Mouse (Mus musculus): ENCODE data around the gene Zxdc. TPM values are rescaled to one million over a fixed set of nuclear protein-coding genes. Genes with fewer than 3 reads are reported as not detected.

Zxdc gene
- total RNA-seq, 2 experiments from 2014 or later, result 15.5 to 15.9 TPM

DNA sequence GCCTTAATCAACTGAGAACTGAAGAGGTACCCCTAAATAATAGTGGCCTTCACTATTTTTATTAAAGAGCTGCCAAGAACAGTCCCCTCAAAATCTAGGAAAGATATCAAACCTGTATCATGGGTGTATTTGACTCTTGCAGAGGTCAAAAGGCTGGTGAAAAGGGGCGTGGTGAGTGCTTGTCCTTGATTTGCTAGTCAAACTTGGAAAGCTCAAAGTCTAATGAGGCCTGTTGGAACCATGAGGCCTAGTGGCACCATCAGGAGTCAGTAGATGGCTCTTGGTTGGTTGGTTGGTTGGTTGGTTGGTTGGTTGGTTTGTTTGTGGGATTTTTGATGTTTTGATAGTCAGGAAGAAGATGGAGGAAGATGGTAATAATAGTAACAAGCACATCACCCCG lies 26.5 kb downstream of the Zxdc start:
- intact Hi-C loops (cut with DNase I), result no loop called here
- TF ChIP-seq CTCF (IDR thresholded peaks at IDR 0.05), result no peak
- DNase-seq, result no peak
- Histone ChIP-seq H3K27ac (no peak overlapping the region), H3K4me3 (no peak overlapping the region)

DNA sequence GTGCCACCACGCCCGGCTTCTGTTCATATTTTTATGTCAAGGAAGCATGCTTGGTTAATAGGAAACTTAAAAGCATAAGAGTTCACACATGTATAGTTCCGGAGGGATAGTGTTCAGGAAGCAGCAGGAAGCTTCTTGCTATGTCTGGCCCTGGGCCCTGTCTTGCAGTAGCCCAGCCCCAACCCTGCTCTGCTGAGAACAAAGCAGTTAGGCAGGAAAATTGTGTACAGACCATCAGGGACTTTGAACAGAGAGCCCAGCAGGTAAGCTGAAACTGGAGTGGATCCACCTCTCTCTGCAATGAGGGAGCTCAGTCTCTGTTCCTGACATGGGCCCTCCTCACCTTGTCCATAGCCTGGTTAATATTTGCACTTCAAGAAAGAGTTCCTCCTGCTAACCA lies 28.0 kb downstream of the Zxdc start:
- TF ChIP-seq CTCF (IDR thresholded peaks at IDR 0.05), result no peak
- no peak for DNase-seq
- H3K4me3 ChIP-seq, result no peak overlapping the region
- H3K27ac ChIP-seq, result no peak overlapping the region
- intact Hi-C loops (cut with DNase I), result no loop called here

DNA sequence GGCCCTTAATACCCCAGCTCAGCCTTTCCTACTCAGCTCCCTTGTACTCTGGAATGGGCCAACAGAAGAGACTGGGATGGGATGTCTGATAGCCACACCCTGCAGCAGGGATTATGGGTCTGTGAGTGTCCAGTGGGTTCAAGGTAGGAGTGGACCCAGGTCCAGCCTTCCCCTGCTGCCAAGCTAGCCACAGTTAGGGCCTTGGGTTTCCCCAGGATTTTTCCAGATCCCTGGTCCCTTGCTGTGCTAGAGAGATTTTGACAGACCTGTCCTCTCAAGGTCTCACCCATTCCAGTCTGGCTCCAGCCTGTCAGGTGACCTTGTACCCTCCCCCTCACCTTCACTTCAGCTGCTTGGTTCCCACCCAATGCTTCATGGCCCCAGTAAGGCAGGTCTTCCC lies 39.3 kb downstream of the Zxdc start:
- DNase-seq, result no peak
- 0 out of 2 replicates have a peak overlapping the region, but pooled peaks have one; percentile 48 for H3K27ac ChIP-seq
- no peak for TF ChIP-seq CTCF (IDR thresholded peaks at IDR 0.05)
- no peak overlapping the region for H3K4me3 ChIP-seq
- intact Hi-C loops (cut with DNase I), result no loop called here

DNA sequence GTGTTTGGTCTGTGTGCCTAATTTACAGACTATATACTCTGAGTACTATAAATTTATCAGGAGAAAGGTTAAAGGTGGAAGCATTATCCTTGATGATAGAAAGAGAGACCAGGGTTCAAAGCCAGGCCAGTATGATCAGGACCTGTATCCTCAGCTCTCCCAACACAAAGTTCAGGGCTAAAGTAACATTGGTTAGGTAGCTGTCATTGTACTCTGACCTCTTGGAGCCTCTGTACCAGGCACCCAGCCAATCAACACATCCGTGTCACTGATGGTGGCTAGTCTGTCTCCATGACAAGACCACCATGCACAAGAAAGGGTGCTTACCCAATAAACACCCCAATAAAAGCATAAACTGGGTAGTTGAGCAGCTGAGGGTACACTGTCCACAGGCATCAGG lies 41.7 kb downstream of the Zxdc start:
- DNase-seq, result no peak
- H3K27ac ChIP-seq, result no peak overlapping the region
- no peak overlapping the region for H3K4me3 ChIP-seq
- intact Hi-C loops (cut with DNase I), result no loop called here
- no peak for TF ChIP-seq CTCF (IDR thresholded peaks at IDR 0.05)

DNA sequence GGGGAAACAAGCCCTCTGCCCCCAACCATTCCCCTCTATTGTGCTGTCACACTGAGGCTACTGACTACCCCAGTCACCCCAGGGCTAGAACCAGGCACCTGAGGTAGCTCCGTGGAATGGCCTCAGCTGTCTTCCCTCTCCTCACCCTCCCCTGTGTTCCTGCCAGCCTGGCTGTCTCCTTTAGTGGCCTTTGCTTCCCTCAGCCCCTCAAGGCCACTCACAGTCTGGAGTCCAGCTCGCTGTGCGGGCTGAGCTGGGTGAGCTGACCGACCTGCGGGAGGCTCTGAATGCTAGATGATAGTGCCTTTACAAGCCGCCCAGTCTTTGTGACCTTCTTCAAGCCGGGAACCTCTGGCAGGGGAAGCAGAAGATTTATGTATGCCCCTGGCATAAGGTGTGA lies 42.6 kb downstream of the Zxdc start:
- no peak overlapping the region for H3K27ac ChIP-seq
- no peak overlapping the region for H3K4me3 ChIP-seq
- intact Hi-C loops (cut with DNase I), result no loop called here
- DNase-seq, result no peak
- TF ChIP-seq CTCF (IDR thresholded peaks at IDR 0.05), result no peak

DNA sequence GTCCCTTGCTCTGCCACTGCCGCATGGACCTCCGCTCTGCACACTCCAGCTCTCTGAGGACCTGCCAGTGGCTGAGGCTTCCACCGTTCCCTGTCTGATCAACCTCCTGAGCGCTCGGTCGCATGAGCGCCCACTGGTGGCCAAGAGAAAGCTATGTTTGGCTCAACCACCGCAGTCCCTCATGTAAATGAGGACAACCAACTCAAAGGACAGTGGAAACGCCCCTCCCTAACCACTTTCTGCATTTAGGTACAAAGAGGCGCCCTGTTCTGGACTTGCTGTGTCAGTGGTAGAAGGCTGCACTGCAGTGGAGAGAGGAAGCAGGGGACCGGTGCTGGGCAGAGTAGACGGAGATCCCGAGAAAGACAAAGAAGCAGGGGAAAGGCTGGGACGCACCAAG lies 53.3 kb downstream of the Zxdc start:
- TF ChIP-seq CTCF (IDR thresholded peaks at IDR 0.05), result peak; percentile 96
- intact Hi-C loops (cut with DNase I), result loop anchor here (10.0 kb wide), 1 partner anchor 748 kb away; no protein-coding TSS in a partner anchor
- peak; percentile 86 for DNase-seq
- Histone ChIP-seq H3K4me3 (peak overlapping the region; percentile 51), H3K27ac (peak overlapping the region; percentile 16; the same call in 1 of the 2 replicates)

DNA sequence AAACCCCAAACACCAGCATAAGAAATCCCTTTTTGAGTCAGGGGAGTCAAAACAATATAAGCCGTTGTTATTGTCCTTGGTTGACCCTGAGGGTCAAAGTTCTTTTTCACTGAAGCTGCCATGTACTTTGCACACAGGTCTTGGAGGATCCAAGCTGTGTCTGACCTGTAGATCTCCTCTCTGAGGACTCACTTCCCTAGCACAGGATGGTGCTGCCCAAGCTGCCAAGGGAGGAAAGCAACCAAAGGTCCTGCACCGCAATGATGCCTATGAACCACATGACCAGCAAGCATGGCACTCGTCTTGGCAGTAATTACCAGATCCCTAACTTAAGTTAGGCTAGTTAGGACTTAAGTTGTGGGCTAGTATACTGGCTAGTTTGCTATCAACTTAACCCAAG lies 56.1 kb downstream of the Zxdc start:
- no peak overlapping the region for H3K27ac ChIP-seq
- no peak for DNase-seq
- no peak for TF ChIP-seq CTCF (IDR thresholded peaks at IDR 0.05)
- intact Hi-C loops (cut with DNase I), result loop anchor here (5.0 to 10.0 kb wide), 3 partner anchors 43 to 751 kb away; no protein-coding TSS in a partner anchor
- H3K4me3 ChIP-seq, result no peak overlapping the region

DNA sequence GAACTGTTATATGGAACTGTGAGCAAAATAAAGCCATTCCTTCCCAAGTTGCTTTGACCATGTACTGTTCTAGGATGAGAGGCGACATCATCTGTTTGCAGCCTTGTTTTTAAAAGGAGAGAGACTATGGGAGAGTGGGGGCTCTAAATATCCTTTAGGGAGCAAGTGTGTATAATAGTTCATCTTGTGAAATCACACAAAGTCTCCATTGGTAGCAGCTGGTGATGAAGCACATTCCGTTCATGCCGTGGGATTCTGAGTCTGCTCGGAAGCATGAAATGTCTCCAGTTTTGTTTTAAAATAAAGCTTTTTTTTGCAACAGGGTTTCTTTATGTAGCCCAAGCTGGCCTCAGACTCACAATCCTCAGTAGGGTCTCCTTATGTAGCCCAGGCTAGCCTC lies 56.7 kb downstream of the Zxdc start:
- no peak overlapping the region for H3K27ac ChIP-seq
- TF ChIP-seq CTCF (IDR thresholded peaks at IDR 0.05), result no peak
- intact Hi-C loops (cut with DNase I), result loop anchor here (5.0 to 10.0 kb wide), 3 partner anchors 44 to 751 kb away; no protein-coding TSS in a partner anchor
- H3K4me3 ChIP-seq, result no peak overlapping the region
- DNase-seq, result no peak

DNA sequence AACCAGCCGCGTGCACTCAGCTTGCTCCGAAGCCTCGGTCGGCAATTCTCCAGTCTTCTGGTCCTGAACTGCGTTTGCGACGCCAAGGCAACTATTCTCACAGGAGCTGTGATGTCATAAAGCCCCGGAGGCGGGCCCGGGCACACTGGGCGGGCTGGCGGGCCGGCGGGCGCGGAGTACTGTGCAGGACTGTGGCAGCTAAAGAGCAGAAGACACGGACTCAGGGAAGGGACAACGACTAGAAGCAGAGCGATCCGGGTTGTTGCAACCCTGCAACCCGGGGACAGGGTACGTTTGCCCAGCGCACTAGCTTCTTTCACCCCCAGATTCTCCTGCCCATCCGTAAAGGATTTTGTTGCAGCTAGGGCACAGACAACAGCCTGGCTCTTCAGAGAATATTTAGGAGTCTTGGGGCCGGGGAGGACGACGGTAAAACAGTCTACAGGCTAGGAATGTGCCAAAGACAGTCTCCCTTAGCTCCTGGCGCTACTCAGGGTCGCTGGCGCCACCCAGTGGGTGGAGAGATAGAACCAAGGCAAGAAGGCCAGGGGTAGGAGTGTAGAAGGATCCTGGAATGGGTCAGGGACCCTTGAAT lies 59.2 kb downstream of the Zxdc start, which contains the start of gene Cfap100:
Gene Cfap100 (minus strand): TSS at position 418 of the 595 bp plus-strand sequence.
- DNase-seq, result peak; percentile 84
- Histone ChIP-seq H3K27ac (peak within 1 kb of the TSS; percentile 70), H3K4me3 (peak within 1 kb of the TSS; percentile 76)
- intact Hi-C loops (cut with DNase I), result loop anchor here (5.0 to 10.0 kb wide), 3 partner anchors 46 to 754 kb away; no protein-coding TSS in a partner anchor
- peak; percentile 78 for TF ChIP-seq CTCF (IDR thresholded peaks at IDR 0.05)

DNA sequence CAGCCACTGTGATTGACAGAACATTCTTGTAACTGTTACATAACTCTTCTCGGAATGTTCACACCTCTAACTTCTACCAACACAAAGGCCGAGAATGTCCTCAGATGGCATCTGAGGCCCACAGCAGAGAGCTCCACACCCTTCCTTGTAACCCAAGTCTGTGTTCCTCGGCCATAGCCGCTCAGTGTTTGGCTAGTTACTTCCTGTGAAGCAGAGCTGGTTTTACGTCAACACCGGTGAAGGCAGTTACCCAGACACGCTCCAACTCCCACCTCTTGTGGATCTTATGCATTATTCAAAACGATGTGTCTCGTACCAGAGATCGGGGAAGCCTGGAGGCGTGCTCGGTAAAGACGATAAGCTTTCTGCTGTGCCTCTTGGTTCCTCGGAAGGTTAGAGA lies 60.6 kb downstream of the Zxdc start:
- intact Hi-C loops (cut with DNase I), result loop anchor here (5.0 to 10.0 kb wide), 4 partner anchors 48 to 755 kb away; no protein-coding TSS in a partner anchor
- TF ChIP-seq CTCF (IDR thresholded peaks at IDR 0.05), result no peak
- H3K4me3 ChIP-seq, result no peak overlapping the region
- no peak overlapping the region for H3K27ac ChIP-seq
- DNase-seq, result no peak

DNA sequence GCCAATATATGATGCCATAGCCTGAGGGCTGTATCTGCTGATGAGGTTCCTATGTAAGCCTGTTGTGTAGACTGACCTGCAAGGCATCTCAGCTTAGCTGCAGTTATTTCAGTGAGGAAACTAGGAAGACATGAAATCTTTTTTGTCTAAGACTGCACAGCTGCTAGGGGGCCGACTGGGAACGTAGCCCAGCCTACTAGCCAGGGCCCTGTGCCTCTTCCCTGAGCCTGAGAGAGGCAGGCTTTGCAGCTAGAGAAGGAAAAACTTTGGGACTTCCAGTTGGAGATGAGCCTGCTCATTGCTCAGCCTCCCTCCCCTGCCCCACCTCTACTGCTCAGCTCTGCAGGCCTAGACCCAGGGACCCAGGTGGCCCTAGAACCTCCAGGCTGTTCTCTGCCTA lies 62.2 kb downstream of the Zxdc start:
- Histone ChIP-seq H3K27ac (no peak overlapping the region), H3K4me3 (no peak overlapping the region)
- no peak for TF ChIP-seq CTCF (IDR thresholded peaks at IDR 0.05)
- DNase-seq, result peak; percentile 53
- intact Hi-C loops (cut with DNase I), result loop anchor here (5.0 kb wide), 1 partner anchor 106 kb away; no protein-coding TSS in a partner anchor

DNA sequence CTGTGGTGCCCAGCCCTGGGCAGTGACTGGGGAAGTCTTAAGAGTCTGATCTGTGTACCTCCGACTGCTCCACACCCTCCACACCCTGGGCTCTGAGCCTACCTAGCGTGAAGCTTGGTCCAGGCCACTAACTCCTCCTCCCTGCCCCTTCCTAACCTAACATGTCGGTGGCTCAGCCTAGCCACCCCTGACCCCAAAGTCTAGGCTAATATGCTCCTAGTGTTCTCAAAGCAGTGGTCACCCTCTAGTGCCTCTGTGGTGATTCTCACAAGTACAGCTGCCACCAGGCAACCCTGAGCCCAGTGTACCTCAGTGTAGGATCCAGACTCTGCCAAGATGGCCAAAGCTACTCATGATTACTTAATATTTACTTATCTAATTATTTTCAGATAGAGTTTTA lies 65.4 kb downstream of the Zxdc start:
- intact Hi-C loops (cut with DNase I), result loop anchor here (5.0 kb wide), 1 partner anchor 103 kb away; no protein-coding TSS in a partner anchor
- no peak for DNase-seq
- no peak for TF ChIP-seq CTCF (IDR thresholded peaks at IDR 0.05)
- H3K4me3 ChIP-seq, result no peak overlapping the region
- H3K27ac ChIP-seq, result no peak overlapping the region

DNA sequence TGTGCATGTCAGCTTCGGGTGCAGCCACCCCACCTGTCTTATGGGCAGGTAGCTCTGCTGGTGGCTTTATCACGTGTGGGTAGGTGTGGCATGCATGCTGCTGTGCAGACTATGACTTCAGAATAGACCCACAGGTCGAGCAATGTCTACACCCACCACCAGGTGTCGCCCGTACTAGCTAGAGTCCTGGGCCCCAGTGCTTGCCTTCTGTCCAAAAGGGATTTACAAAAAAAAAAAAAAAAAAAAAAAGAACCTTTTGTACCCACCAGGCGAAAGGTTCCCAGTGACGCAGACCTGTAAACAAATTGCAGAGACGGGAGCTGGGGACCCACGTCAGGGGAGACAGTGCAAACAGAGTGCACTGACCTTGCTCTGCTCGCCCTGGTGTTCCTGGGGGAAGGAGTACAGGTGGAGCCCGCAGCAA lies 65.9 kb downstream of the Zxdc start:
- Histone ChIP-seq H3K4me3 (no peak overlapping the region), H3K27ac (peak overlapping the region; percentile 20; the same call in 1 of the 2 replicates)
- intact Hi-C loops (cut with DNase I), result no loop called here
- peak; percentile 85 for DNase-seq
- peak; percentile 82 for TF ChIP-seq CTCF (IDR thresholded peaks at IDR 0.05)
